Mouse (Mus musculus): ENCODE measurements around the gene Gm20605. TPM values are rescaled to one million over a fixed set of nuclear protein-coding genes. Genes with fewer than 3 reads are reported as not detected.

Gene Gm20605
- 3.4 and 4.1 TPM in 2 replicates for polyA plus RNA-seq (2015; fragmentation: Nextera tagmentation; extraction: Ambion mirVana)

- DNase-seq (peak; percentile 99), ATAC-seq (ENCODE audit: low read depth) (peak; percentile 92)
- H3K27ac ChIP-seq = peak within 1 kb of the TSS; percentile 97
- H3K9me3 ChIP-seq (replicated peaks) = no peaks in the 10 kb centered on the region
- under 1% methylated on average over 46 of the region's 46 CpGs for WGBS (ENCODE audit: insufficient replicate concordance)
- H3K9ac ChIP-seq = peak within 1 kb of the TSS; percentile 91
- H3K4me2 ChIP-seq = peak within 1 kb of the TSS; percentile 97
- no peaks in the 10 kb centered on the region for H3K27me3 ChIP-seq
- H3K4me3 ChIP-seq (replicated peaks) = peak within 1 kb of the TSS; percentile 93
- peaks cover 55% of the 10 kb centered on the region for H3K4me1 ChIP-seq (replicated peaks)
- peaks cover 11% of the 10 kb centered on the region for H3K36me3 ChIP-seq
Observed at GRCm38 (mm10) chr5:137628498-137629305, at the start of gene Gm20605, which contains the start of the genes Fbxo24 and Lrch4. Gm20605 (plus strand) TSS chr5:137629175. Fbxo24 (minus strand) TSS chr5:137629002. Lrch4 (plus strand) TSS chr5:137629121.

- H3K4me2 ChIP-seq = no peak overlapping the region
- DNase-seq = no peak
- peak; percentile 30 for ATAC-seq (ENCODE audit: low read depth)
- H3K4me1 ChIP-seq (replicated peaks) = peaks cover 30% of the 10 kb centered on the region
- peaks cover 72% of the 10 kb centered on the region for H3K36me3 ChIP-seq
- no peak overlapping the region for H3K4me3 ChIP-seq (replicated peaks)
- no peak overlapping the region for H3K9ac ChIP-seq
- 52% methylated on average over 6 of the region's 6 CpGs for WGBS (ENCODE audit: insufficient replicate concordance)
- no peaks in the 10 kb centered on the region for H3K9me3 ChIP-seq (replicated peaks)
- 0 out of 2 replicates have a peak, but pooled peaks cover 9% of the 10 kb centered on the region for H3K27me3 ChIP-seq
- peak overlapping the region; percentile 29; the same call in 1 of the 2 replicates for H3K27ac ChIP-seq
Observed at GRCm38 (mm10) chr5:137580246-137580645, 48.7 kb upstream of the Gm20605 start.

GRCm38 (mm10) chr5:137582702-137583101 lies 46.3 kb upstream of the Gm20605 start:
- no peak for ATAC-seq (ENCODE audit: low read depth)
- 0 out of 2 replicates have a peak, but pooled peaks cover 9% of the 10 kb centered on the region for H3K27me3 ChIP-seq
- no peak overlapping the region for H3K4me3 ChIP-seq (replicated peaks)
- no peak overlapping the region for H3K4me2 ChIP-seq
- H3K27ac ChIP-seq = no peak overlapping the region
- 59% methylated on average over 8 of the region's 8 CpGs for WGBS (ENCODE audit: insufficient replicate concordance)
- H3K36me3 ChIP-seq = peaks cover 65% of the 10 kb centered on the region
- DNase-seq = no peak
- peaks cover 6% of the 10 kb centered on the region for H3K9me3 ChIP-seq (replicated peaks)
- H3K9ac ChIP-seq = no peak overlapping the region
- peaks cover 30% of the 10 kb centered on the region for H3K4me1 ChIP-seq (replicated peaks)

- no peak for DNase-seq
- 0 out of 2 replicates have a peak, but pooled peaks cover 9% of the 10 kb centered on the region for H3K27me3 ChIP-seq
- H3K4me3 ChIP-seq (replicated peaks) = 0 out of 2 replicates have a peak overlapping the region, but pooled peaks have one; percentile 18
- H3K9me3 ChIP-seq (replicated peaks) = peaks cover 7% of the 10 kb centered on the region
- 0 out of 2 replicates have a peak, but pooled peaks have one; percentile 28 for ATAC-seq (ENCODE audit: low read depth)
- peak overlapping the region; percentile 25 for H3K4me2 ChIP-seq
- H3K36me3 ChIP-seq = peaks cover 56% of the 10 kb centered on the region
- no peak overlapping the region for H3K9ac ChIP-seq
- no peak overlapping the region for H3K27ac ChIP-seq
- H3K4me1 ChIP-seq (replicated peaks) = peaks cover 29% of the 10 kb centered on the region
- 39% methylated on average over 27 of the region's 27 CpGs for WGBS (ENCODE audit: insufficient replicate concordance)
Observed at GRCm38 (mm10) chr5:137583670-137584169, 45.3 kb upstream of the Gm20605 start.

GRCm38 (mm10) chr5:137584976-137585375 lies 44.0 kb upstream of the Gm20605 start:
- Histone ChIP-seq H3K36me3 (peaks cover 43% of the 10 kb centered on the region), H3K27me3 (0 out of 2 replicates have a peak, but pooled peaks cover 9% of the 10 kb centered on the region), H3K9me3 (replicated peaks) (peaks cover 7% of the 10 kb centered on the region), H3K4me2 (no peak overlapping the region), H3K9ac (no peak overlapping the region), H3K4me3 (replicated peaks) (no peak overlapping the region), H3K4me1 (replicated peaks) (peaks cover 17% of the 10 kb centered on the region), H3K27ac (no peak overlapping the region)
- 23% methylated on average over 8 of the region's 8 CpGs for WGBS (ENCODE audit: insufficient replicate concordance)
- ATAC-seq (ENCODE audit: low read depth) = no peak
- DNase-seq = peak; percentile 36

- WGBS (ENCODE audit: insufficient replicate concordance) = 74% methylated on average over 5 of the region's 5 CpGs
- no peak overlapping the region for H3K4me2 ChIP-seq
- peaks cover 13% of the 10 kb centered on the region for H3K36me3 ChIP-seq
- H3K4me1 ChIP-seq (replicated peaks) = peaks cover 4% of the 10 kb centered on the region; the same call in 1 of the 2 replicates
- no peaks in the 10 kb centered on the region for H3K27me3 ChIP-seq
- H3K9me3 ChIP-seq (replicated peaks) = peaks cover 7% of the 10 kb centered on the region
- no peak overlapping the region for H3K9ac ChIP-seq
- no peak overlapping the region for H3K27ac ChIP-seq
- ATAC-seq (ENCODE audit: low read depth) (no peak), DNase-seq (no peak)
- H3K4me3 ChIP-seq (replicated peaks) = no peak overlapping the region
Observed at GRCm38 (mm10) chr5:137590507-137590906, 38.5 kb upstream of the Gm20605 start.

- Histone ChIP-seq H3K36me3 (peaks cover 20% of the 10 kb centered on the region), H3K4me1 (replicated peaks) (peaks cover 42% of the 10 kb centered on the region), H3K4me2 (no peak overlapping the region), H3K27ac (no peak overlapping the region), H3K9me3 (replicated peaks) (no peaks in the 10 kb centered on the region), H3K9ac (no peak overlapping the region), H3K4me3 (replicated peaks) (no peak overlapping the region), H3K27me3 (no peaks in the 10 kb centered on the region)
- ATAC-seq (ENCODE audit: low read depth) (no peak), DNase-seq (no peak)
- WGBS (ENCODE audit: insufficient replicate concordance) = 70% methylated on average over 7 of the region's 7 CpGs
Observed at GRCm38 (mm10) chr5:137595921-137596320, 33.1 kb upstream of the Gm20605 start.

GRCm38 (mm10) chr5:137596601-137597261 lies 32.2 kb upstream of the Gm20605 start:
- WGBS (ENCODE audit: insufficient replicate concordance) = 23% methylated on average over 30 of the region's 30 CpGs
- Histone ChIP-seq H3K9ac (peak overlapping the region; percentile 45; the same call in 1 of the 2 replicates), H3K27me3 (no peaks in the 10 kb centered on the region), H3K36me3 (peaks cover 20% of the 10 kb centered on the region), H3K4me1 (replicated peaks) (peaks cover 44% of the 10 kb centered on the region), H3K27ac (peak overlapping the region; percentile 77), H3K4me3 (replicated peaks) (peak overlapping the region; percentile 39), H3K4me2 (peak overlapping the region; percentile 62), H3K9me3 (replicated peaks) (no peaks in the 10 kb centered on the region)
- DNase-seq (peak; percentile 59), ATAC-seq (ENCODE audit: low read depth) (no peak)

- no peak for DNase-seq
- Histone ChIP-seq H3K27ac (peak overlapping the region; percentile 77), H3K9me3 (replicated peaks) (no peaks in the 10 kb centered on the region), H3K4me2 (peak overlapping the region; percentile 62), H3K4me1 (replicated peaks) (peaks cover 52% of the 10 kb centered on the region), H3K4me3 (replicated peaks) (no peak overlapping the region), H3K27me3 (no peaks in the 10 kb centered on the region), H3K36me3 (peaks cover 20% of the 10 kb centered on the region), H3K9ac (no peak overlapping the region)
- WGBS (ENCODE audit: insufficient replicate concordance) = 64% methylated on average over 6 of the region's 6 CpGs
- ATAC-seq (ENCODE audit: low read depth) = no peak
Observed at GRCm38 (mm10) chr5:137597625-137598024, 31.4 kb upstream of the Gm20605 start.

GRCm38 (mm10) chr5:137598100-137598826 lies 30.7 kb upstream of the Gm20605 start:
- 13% methylated on average over 2 of the region's 2 CpGs for WGBS (ENCODE audit: insufficient replicate concordance)
- Histone ChIP-seq H3K4me3 (replicated peaks) (no peak overlapping the region), H3K4me1 (replicated peaks) (peaks cover 58% of the 10 kb centered on the region), H3K27ac (peak overlapping the region; percentile 77), H3K27me3 (no peaks in the 10 kb centered on the region), H3K9ac (0 out of 2 replicates have a peak overlapping the region, but pooled peaks have one; percentile 23), H3K36me3 (peaks cover 20% of the 10 kb centered on the region), H3K4me2 (peak overlapping the region; percentile 23; the same call in 1 of the 2 replicates), H3K9me3 (replicated peaks) (no peaks in the 10 kb centered on the region)
- no peak for DNase-seq
- no peak for ATAC-seq (ENCODE audit: low read depth)

Measured in liver, embryonic 13.5 days (tissue).